Mouse (Mus musculus) cerebellum, adult 2 months (tissue): Measurements from ENCODE around the gene Polr3h. TPM values are rescaled to one million over a fixed set of nuclear protein-coding genes. Genes with fewer than 3 reads are reported as not detected.

Experiments used
- DNase-seq, 2 experiments: peaks; one replicate each; pipeline ENCODE4 v3.0.0; 2021
- H3K27ac ChIP-seq: fragments of 200-500 bp; 2 replicates; pipeline ENCODE4 v1.5.1; 2012; ENCODE audit warnings: low read length, control low read depth, inconsistent platforms; ENCODE audit not compliant: insufficient read depth
- H3K27me3 ChIP-seq: fragments of 200-500 bp; 2 replicates; pipeline ENCODE4 v1.6.1; 2012; ENCODE audit warnings: inconsistent platforms, mild to moderate bottlenecking, low read length, moderate library complexity; ENCODE audit not compliant: control insufficient read depth, insufficient read depth
- H3K4me1 ChIP-seq: fragments of 200-500 bp; 2 replicates; pipeline ENCODE4 v1.6.1; 2011; ENCODE audit warnings: low read length; ENCODE audit not compliant: control insufficient read depth, insufficient read depth
- H3K4me3 ChIP-seq: fragments of 200-500 bp; replicated peaks from 2 replicates; pipeline ENCODE3; 2011; ENCODE audit warnings: mild to moderate bottlenecking, low read depth, low read length, control low read depth; ENCODE audit not compliant: insufficient read depth
- CTCF ChIP-seq: fragments of 200-500 bp; IDR thresholded peaks from 2 replicates; pipeline ENCODE4 v1.5.1; 2011; ENCODE audit warnings: low read depth, mild to moderate bottlenecking, control low read depth, low read length, moderate library complexity, borderline replicate concordance; ENCODE audit not compliant: insufficient read depth
- POLR2A ChIP-seq: fragments of 200-500 bp; IDR thresholded peaks from 2 replicates; pipeline ENCODE4 v1.6.1; 2011; ENCODE audit warnings: low read length, control low read depth, borderline replicate concordance; ENCODE audit not compliant: insufficient read depth
- WGBS: fragments of 180-500 bp; shearing (Covaris S2); methylation state at CpG from one replicate; pipeline ENCODE4 v1.1.7; 2018; 5-methylcytosine and 5-hydroxymethylcytosine counted together
- polyA plus RNA-seq: library from polyadenylated mRNA; depleted of rRNA; stranded (reverse); fragments of >200 nt; gene quantifications from 2 replicates; pipeline ENCODE4 v1.2.3, GENCODE M21; 2012

The Polr3h gene
- polyA plus RNA-seq, 1 experiment: 51.2 TPM

GRCm38 (mm10) chr15:81886795-81887550, 39.1 kb downstream of the Polr3h start:
- H3K27ac ChIP-seq: no peak overlapping the region
- no peaks in the 10 kb centered on the region for H3K27me3 ChIP-seq
- H3K4me1 ChIP-seq: peaks cover 20% of the 10 kb centered on the region
- 91% methylated on average over 6 of the region's 6 CpGs for WGBS
- TF ChIP-seq CTCF (no peak), POLR2A (no peak)
- H3K4me3 ChIP-seq: no peak overlapping the region
- DNase-seq: no peak

GRCm38 (mm10) chr15:81885418-81885934, 40.6 kb downstream of the Polr3h start:
- Histone ChIP-seq H3K27me3 (no peaks in the 10 kb centered on the region), H3K4me1 (peaks cover 20% of the 10 kb centered on the region), H3K27ac (no peak overlapping the region), H3K4me3 (no peak overlapping the region)
- no peak for TF ChIP-seq CTCF
- no peak for TF ChIP-seq POLR2A
- 66% methylated on average over 3 of the region's 3 CpGs for WGBS
- no peak for DNase-seq

- Histone ChIP-seq H3K4me3 (no peak overlapping the region), H3K27me3 (no peaks in the 10 kb centered on the region), H3K4me1 (peaks cover 13% of the 10 kb centered on the region), H3K27ac (no peak overlapping the region; the same call in 1 of the 2 replicates)
- TF ChIP-seq POLR2A: no peak
- TF ChIP-seq CTCF: no peak
- no peak for DNase-seq
- 75% methylated on average over 3 of the region's 3 CpGs for WGBS
These were observed 43.7 kb downstream of the Polr3h start for GRCm38 (mm10) chr15:81882348-81882747.

DNA sequence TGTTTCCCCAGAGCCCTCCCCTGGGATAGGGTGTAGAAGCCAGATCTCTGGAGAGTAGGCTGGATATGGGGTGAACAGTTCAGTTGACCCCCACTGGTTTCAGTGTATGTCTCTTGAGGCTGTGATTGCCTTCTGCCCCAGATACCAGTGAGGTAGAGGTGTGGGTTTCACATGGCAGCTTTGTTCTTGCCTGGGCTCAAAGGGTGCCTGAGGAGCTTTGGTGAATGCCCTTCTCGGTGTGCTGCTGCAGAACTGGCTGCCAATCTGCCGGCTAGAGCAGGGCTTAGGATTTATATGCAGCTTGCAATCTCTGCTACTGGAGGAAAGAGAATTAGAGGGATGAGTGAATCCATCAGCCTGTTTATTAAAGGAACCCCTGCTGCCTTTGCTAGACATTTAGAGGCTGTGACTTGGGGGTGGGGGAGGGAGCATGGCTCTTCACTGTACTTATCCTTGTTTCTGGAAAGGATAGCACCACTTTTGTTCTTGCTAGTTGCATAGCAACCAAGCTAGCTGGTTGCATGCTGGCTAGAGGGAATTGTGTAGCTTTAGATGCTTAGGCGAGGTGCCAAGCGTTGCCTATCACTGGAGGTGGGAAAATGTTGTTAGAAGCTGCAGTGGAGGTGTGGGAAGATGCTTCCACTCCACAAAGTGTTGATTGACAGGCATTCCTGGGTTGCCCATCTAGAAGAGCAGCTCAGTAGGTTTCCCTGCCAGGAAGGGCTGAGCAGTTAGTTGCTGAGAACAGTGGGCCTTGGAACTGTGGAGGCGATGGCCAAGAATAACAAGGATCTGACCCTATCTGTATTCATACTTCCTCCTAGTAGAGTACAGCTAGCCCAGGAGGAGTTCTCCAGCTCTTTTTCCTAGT, 46.3 kb downstream of the Polr3h start:
- Histone ChIP-seq H3K4me3 (no peak overlapping the region), H3K27ac (peak overlapping the region; percentile 92), H3K4me1 (peaks cover 15% of the 10 kb centered on the region), H3K27me3 (no peaks in the 10 kb centered on the region)
- peak; percentile 38 to 45 for DNase-seq
- TF ChIP-seq POLR2A: no peak
- TF ChIP-seq CTCF: no peak
- 13% methylated on average over 5 of the region's 5 CpGs for WGBS

GRCm38 (mm10) chr15:81872262-81873136, 53.5 kb downstream of the Polr3h start, which contains the start of gene Aco2:
Gene Aco2 (plus strand): TSS chr15:81872309.
- WGBS: 1% methylated on average over 53 of the region's 53 CpGs
- peak; percentile 99 to 100 for DNase-seq

DNA sequence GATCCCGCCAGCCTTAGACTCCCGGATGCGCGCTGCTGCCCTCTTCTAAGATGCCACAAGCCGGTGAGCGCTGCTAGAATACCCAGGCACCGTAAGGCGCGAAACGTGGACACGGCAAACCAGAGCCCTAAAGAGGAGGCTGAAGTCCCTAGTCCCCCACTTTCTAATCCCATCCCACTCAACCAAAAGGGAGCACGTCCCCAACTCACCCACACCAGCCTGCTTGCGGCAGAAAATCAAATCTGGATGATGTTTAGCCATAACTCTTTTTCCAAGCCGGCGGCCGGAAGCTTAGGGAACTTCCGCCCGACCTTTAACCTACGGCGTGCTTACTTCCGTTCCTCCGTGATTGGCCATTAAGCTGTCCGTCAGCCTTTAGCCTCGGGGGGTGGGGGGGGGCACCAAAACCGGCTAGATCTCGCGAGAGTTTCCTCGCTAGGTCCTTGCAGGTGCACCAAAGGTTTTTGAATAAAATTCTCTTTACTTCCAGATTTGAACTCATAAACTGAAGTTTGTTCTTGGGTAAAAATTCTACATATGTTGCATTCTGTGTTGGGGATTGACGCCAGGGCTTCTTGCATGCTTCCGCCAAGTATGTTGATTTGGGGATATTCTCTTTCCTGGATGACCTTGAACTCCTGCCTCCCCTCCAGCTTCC, 54.3 kb downstream of the Polr3h start, which contains the start of gene Phf5a:
Phf5a (minus strand) TSS at position 308 of the 658 bp plus-strand sequence.
- under 1% methylated on average over 30 of the region's 30 CpGs for WGBS
- peak within 1 kb of the TSS; percentile 97 for H3K27ac ChIP-seq

More at GRCm38 (mm10) chr15:81872262-81873136, 53.5 kb downstream of the Polr3h start, which contains the start of gene Aco2:
- TF ChIP-seq POLR2A: peak; percentile 58; the same call in 1 of the 2 replicates
- no peak for TF ChIP-seq CTCF
- Histone ChIP-seq H3K27me3 (no peaks in the 10 kb centered on the region), H3K4me3 (peak within 1 kb of the TSS; percentile 83), H3K27ac (peak within 1 kb of the TSS; percentile 97), H3K4me1 (peaks cover 5% of the 10 kb centered on the region; the same call in 1 of the 2 replicates)

More for the DNA sequence above, 54.3 kb downstream of the Polr3h start, which contains the start of gene Phf5a:
- Histone ChIP-seq H3K4me1 (peaks cover 5% of the 10 kb centered on the region; the same call in 1 of the 2 replicates), H3K4me3 (peak within 1 kb of the TSS; percentile 83), H3K27me3 (no peaks in the 10 kb centered on the region)
- DNase-seq: peak; percentile 85 to 88
- TF ChIP-seq CTCF (no peak), POLR2A (peak; percentile 48; the same call in 1 of the 2 replicates)
